Mouse (Mus musculus): ENCODE data around the gene Gfm1.

- no peak for TF ChIP-seq POLR2A (IDR thresholded peaks at IDR 0.05; ENCODE audit: insufficient read depth, low read length)
- no peak for TF ChIP-seq CTCF (IDR thresholded peaks at IDR 0.05; ENCODE audit: low read depth, low read length)
These were observed 69.0 kb downstream of the Gfm1 start for GRCm38 (mm10) chr3:67498773-67499405.
